Mouse (Mus musculus) limb, embryonic 14.5 days (tissue): ENCODE data around the gene Tas2r137. TPM values are rescaled to one million over a fixed set of nuclear protein-coding genes. Genes with fewer than 3 reads are reported as not detected.

Experiments
- ATAC-seq: fragments of 200-750 bp; cut with Nextera tagmentation; 2 replicates; pipeline ENCODE4 v1.8.0; 2017; ENCODE audit warnings: low read depth, moderate number of reproducible peaks, moderate TSS enrichment; ENCODE audit not compliant: low FRiP score
- DNase-seq: peaks from one replicate; pipeline ENCODE4 v3.0.0-alpha.2; 2015; ENCODE audit warnings: low spot score
- H3K27ac ChIP-seq: fragments of 300-500 bp; sonication (generic); replicated peaks from 2 replicates; pipeline ENCODE4 v1.5.1; 2014; ENCODE audit warnings: low read depth, mild to moderate bottlenecking, low read length, moderate library complexity, mixed read lengths
- H3K27me3 ChIP-seq: fragments of 300-500 bp; sonication (generic); 2 replicates; pipeline ENCODE4 v1.6.1; 2014; ENCODE audit warnings: low read length, mixed read lengths; ENCODE audit not compliant: control insufficient read depth, insufficient read depth
- H3K36me3 ChIP-seq: fragments of 300-500 bp; sonication (generic); 2 replicates; pipeline ENCODE4 v1.6.1; 2014; ENCODE audit warnings: mild to moderate bottlenecking, low read length, moderate library complexity, mixed read lengths; ENCODE audit not compliant: control insufficient read depth, insufficient read depth
- H3K4me1 ChIP-seq: fragments of 300-500 bp; sonication (generic); 2 replicates; pipeline ENCODE4 v1.6.1; 2014; ENCODE audit warnings: antibody characterized with exemption, low read length, mixed read lengths; ENCODE audit not compliant: control insufficient read depth, insufficient read depth
- H3K4me2 ChIP-seq: fragments of 300-500 bp; sonication (generic); replicated peaks from 2 replicates; pipeline ENCODE4 v1.6.1; 2014; ENCODE audit warnings: low read depth, mild to moderate bottlenecking, low read length, moderate library complexity; ENCODE audit not compliant: severe bottlenecking
- H3K4me3 ChIP-seq: fragments of 300-500 bp; sonication (generic); replicated peaks from 2 replicates; pipeline ENCODE4 v1.5.1; 2014; ENCODE audit warnings: low read length
- H3K9ac ChIP-seq: fragments of 300-500 bp; sonication (generic); 2 replicates; pipeline ENCODE4 v1.6.1; 2014; ENCODE audit warnings: mild to moderate bottlenecking, low read depth, low read length, moderate library complexity; ENCODE audit not compliant: severe bottlenecking
- H3K9me3 ChIP-seq: fragments of 300-500 bp; sonication (generic); 2 replicates; pipeline ENCODE4 v1.6.1; 2016; ENCODE audit warnings: low read length; ENCODE audit not compliant: control insufficient read depth
- POLR2A ChIP-seq: fragments of 200-500 bp; IDR thresholded peaks from 2 replicates; pipeline ENCODE4 v1.8.0; 2012; ENCODE audit warnings: inconsistent platforms, mild to moderate bottlenecking, moderate library complexity, borderline replicate concordance; ENCODE audit not compliant: insufficient read depth, insufficient read length; ENCODE audit errors: extremely low read depth
- WGBS: fragments of 180-500 bp; shearing (Covaris S2); extraction: QIAGEN DNeasy Blood & Tissue Kit; methylation state at CpG from one replicate; pipeline ENCODE4 v1.1.7; 2014; 5-methylcytosine and 5-hydroxymethylcytosine counted together
- polyA plus RNA-seq, 2 experiments: library from polyadenylated mRNA; depleted of rRNA in 1 of 2; stranded (reverse) in 1 of 2; unstranded in 1 of 2; fragments of >200 nt; fragmentation: Nextera tagmentation in 1 of 2; extraction: Ambion mirVana in 1 of 2; gene quantifications; 2 replicates each; pipeline versions ENCODE4 v1.2.1 to v1.2.3; 2012 to 2014

The Tas2r137 gene
- polyA plus RNA-seq, 2 experiments: not detected

GRCm38 (mm10) chr6:40454436-40455041 is 36.5 kb upstream of the Tas2r137 start:
- Histone ChIP-seq H3K4me3 (no peak overlapping the region), H3K4me2 (no peak overlapping the region), H3K9ac (no peak overlapping the region), H3K27ac (no peak overlapping the region), H3K36me3 (no peaks in the 10 kb centered on the region), H3K9me3 (no peaks in the 10 kb centered on the region), H3K4me1 (no peaks in the 10 kb centered on the region), H3K27me3 (no peaks in the 10 kb centered on the region)
- ATAC-seq (no peak), DNase-seq (no peak)
- WGBS: 25% methylated on average over 7 of the region's 7 CpGs
- TF ChIP-seq POLR2A: no peak

GRCm38 (mm10) chr6:40465710-40466109 is 25.3 kb upstream of the Tas2r137 start:
- DNase-seq (no peak), ATAC-seq (no peak)
- H3K4me3 ChIP-seq: no peak overlapping the region
- no peak overlapping the region for H3K9ac ChIP-seq
- H3K27me3 ChIP-seq: no peaks in the 10 kb centered on the region
- H3K27ac ChIP-seq: no peak overlapping the region
- no peak overlapping the region for H3K4me2 ChIP-seq
- H3K36me3 ChIP-seq: no peaks in the 10 kb centered on the region
- no peaks in the 10 kb centered on the region for H3K4me1 ChIP-seq
- 53% methylated on average over 6 of the region's 6 CpGs for WGBS
- no peaks in the 10 kb centered on the region for H3K9me3 ChIP-seq
- no peak for TF ChIP-seq POLR2A

GRCm38 (mm10) chr6:40470916-40471719 is 19.9 kb upstream of the Tas2r137 start, which contains the start of gene Ssbp1:
Ssbp1 (plus strand) TSS chr6:40471352.
- peaks cover 30% of the 10 kb centered on the region for H3K36me3 ChIP-seq
- ATAC-seq (peak; percentile 97), DNase-seq (peak; percentile 95)
- no peaks in the 10 kb centered on the region for H3K9me3 ChIP-seq
- peak; percentile 99 for TF ChIP-seq POLR2A
- H3K27me3 ChIP-seq: no peaks in the 10 kb centered on the region
- H3K4me2 ChIP-seq: peak within 1 kb of the TSS; percentile 88
- WGBS: under 1% methylated on average over 53 of the region's 54 CpGs
- H3K4me3 ChIP-seq: peak within 1 kb of the TSS; percentile 67
- peaks cover 4% of the 10 kb centered on the region; the same call in 1 of the 2 replicates for H3K4me1 ChIP-seq
- H3K9ac ChIP-seq: peak within 1 kb of the TSS; percentile 92
- H3K27ac ChIP-seq: peak within 1 kb of the TSS; percentile 98

GRCm38 (mm10) chr6:40471720-40472010 is 19.4 kb upstream of the Tas2r137 start:
- peak overlapping the region; percentile 88 for H3K4me2 ChIP-seq
- DNase-seq (peak; percentile 9), ATAC-seq (no peak)
- H3K4me3 ChIP-seq: peak overlapping the region; percentile 67
- under 1% methylated on average over 7 of the region's 7 CpGs for WGBS
- H3K27ac ChIP-seq: peak overlapping the region; percentile 98
- peaks cover 34% of the 10 kb centered on the region for H3K36me3 ChIP-seq
- no peaks in the 10 kb centered on the region for H3K9me3 ChIP-seq
- TF ChIP-seq POLR2A: no peak
- peaks cover 4% of the 10 kb centered on the region; the same call in 1 of the 2 replicates for H3K4me1 ChIP-seq
- peak overlapping the region; percentile 92 for H3K9ac ChIP-seq
- no peaks in the 10 kb centered on the region for H3K27me3 ChIP-seq

GRCm38 (mm10) chr6:40476132-40476531 is 14.9 kb upstream of the Tas2r137 start:
- H3K27me3 ChIP-seq: no peaks in the 10 kb centered on the region
- DNase-seq: no peak
- no peak overlapping the region for H3K4me2 ChIP-seq
- H3K36me3 ChIP-seq: peaks cover 54% of the 10 kb centered on the region
- H3K4me3 ChIP-seq: no peak overlapping the region
- H3K4me1 ChIP-seq: peaks cover 4% of the 10 kb centered on the region; the same call in 1 of the 2 replicates
- TF ChIP-seq POLR2A: no peak
- 89% methylated on average over 4 of the region's 4 CpGs for WGBS
- no peak for ATAC-seq
- H3K9me3 ChIP-seq: no peaks in the 10 kb centered on the region
- no peak overlapping the region for H3K9ac ChIP-seq
- no peak overlapping the region for H3K27ac ChIP-seq
